Mouse (Mus musculus) urinary bladder, adult 2 months (tissue): ENCODE results near the gene Harbi1. TPM values are rescaled to one million over a fixed set of nuclear protein-coding genes. Genes with fewer than 3 reads are reported as not detected.

ENCODE experiments used
- DNase-seq: peaks from one replicate; pipeline ENCODE4 v3.0.0; 2022; ENCODE audit warnings: low spot score
- polyA plus RNA-seq: library from polyadenylated mRNA; depleted of rRNA; stranded (reverse); fragments of >200 nt; gene quantifications from 2 replicates; pipeline ENCODE4 v1.2.3, GENCODE M21; 2012; rRNA removed

The Harbi1 gene
- polyA plus RNA-seq: 5.5 and 8.4 TPM in 2 replicates

GRCm38 (mm10) chr2:91710272-91711234, at the start of gene Harbi1, which contains the start of gene Atg13:
Gene Harbi1 (plus strand): TSS chr2:91710852.
Gene Atg13 (minus strand): TSS chr2:91710576.
- DNase-seq: peak; percentile 85

GRCm38 (mm10) chr2:91660981-91661380, 49.7 kb upstream of the Harbi1 start:
- no peak for DNase-seq

GRCm38 (mm10) chr2:91664780-91665179, 45.9 kb upstream of the Harbi1 start:
- DNase-seq: no peak

- DNase-seq: no peak
Observed at GRCm38 (mm10) chr2:91666386-91666910, 44.2 kb upstream of the Harbi1 start.

GRCm38 (mm10) chr2:91667747-91668146, 42.9 kb upstream of the Harbi1 start:
- no peak for DNase-seq

- DNase-seq: no peak
Observed at GRCm38 (mm10) chr2:91669326-91669725, 41.3 kb upstream of the Harbi1 start.

GRCm38 (mm10) chr2:91670038-91670437, 40.6 kb upstream of the Harbi1 start:
- DNase-seq: no peak

- no peak for DNase-seq
Observed at GRCm38 (mm10) chr2:91673587-91673986, 37.1 kb upstream of the Harbi1 start.

- DNase-seq: no peak
Observed at GRCm38 (mm10) chr2:91674895-91675294, 35.8 kb upstream of the Harbi1 start.

- DNase-seq: no peak
Observed at GRCm38 (mm10) chr2:91676420-91676819, 34.2 kb upstream of the Harbi1 start.

- no peak for DNase-seq
Observed at GRCm38 (mm10) chr2:91676961-91677360, 33.7 kb upstream of the Harbi1 start.

- DNase-seq: no peak
Observed at GRCm38 (mm10) chr2:91682850-91683249, 27.8 kb upstream of the Harbi1 start.

GRCm38 (mm10) chr2:91683919-91684318, 26.7 kb upstream of the Harbi1 start:
- DNase-seq: no peak

GRCm38 (mm10) chr2:91689452-91689851, 21.2 kb upstream of the Harbi1 start:
- no peak for DNase-seq

- no peak for DNase-seq
Observed at GRCm38 (mm10) chr2:91695436-91696224, 15.0 kb upstream of the Harbi1 start.

- DNase-seq: no peak
Observed at GRCm38 (mm10) chr2:91696225-91696590, 14.4 kb upstream of the Harbi1 start.

GRCm38 (mm10) chr2:91699225-91699624, 11.4 kb upstream of the Harbi1 start:
- DNase-seq: no peak

- DNase-seq: no peak
Observed at GRCm38 (mm10) chr2:91701366-91701765, 9.3 kb upstream of the Harbi1 start.

GRCm38 (mm10) chr2:91705736-91706135, 4.9 kb upstream of the Harbi1 start:
- no peak for DNase-seq

GRCm38 (mm10) chr2:91706456-91706855, 4.2 kb upstream of the Harbi1 start:
- DNase-seq: no peak

- DNase-seq: no peak
Observed at GRCm38 (mm10) chr2:91708361-91708760, 2.3 kb upstream of the Harbi1 start.

- no peak for DNase-seq
Observed at GRCm38 (mm10) chr2:91711256-91711925, 739 bp downstream of the Harbi1 start.
